Mouse (Mus musculus) heart, embryonic 14.5 days (tissue): ENCODE measurements at regions not wholly inside any gene's neighbourhood (a gene's known extent, or its start where the extent isn't known, plus 50 kb on each side); places are given as distances from the start of the nearest gene placed in this dataset.

ENCODE experiments used
- ATAC-seq: fragments of 200-750 bp; cut with Nextera tagmentation; 2 replicates; pipeline ENCODE4 v1.8.0; 2017; ENCODE audit warnings: low read depth, moderate TSS enrichment; ENCODE audit not compliant: insufficient number of reproducible peaks, insufficient read depth, low FRiP score
- H3K27ac ChIP-seq, 2 experiments: fragments of 200-500 bp in 1 of 2; fragments of 300-500 bp in 1 of 2; sonication (generic) in 1 of 2; replicated peaks in 1 of 2; 2 replicates each; pipeline ENCODE4 v1.5.1; 2012 to 2014; ENCODE audit warnings: low read depth in 2 of 2, low read length in 2 of 2, control low read depth in 1 of 2, mild to moderate bottlenecking in 1 of 2, mixed read lengths in 1 of 2; ENCODE audit not compliant: control insufficient read depth in 1 of 2, insufficient read depth in 1 of 2
- H3K27me3 ChIP-seq: fragments of 300-500 bp; sonication (generic); 2 replicates; pipeline ENCODE4 v1.6.1; 2014; ENCODE audit warnings: mild to moderate bottlenecking, low read length, control low read depth; ENCODE audit not compliant: control insufficient read depth, insufficient read depth
- H3K36me3 ChIP-seq: fragments of 300-500 bp; sonication (generic); 2 replicates; pipeline ENCODE4 v1.6.1; 2014; ENCODE audit warnings: mild to moderate bottlenecking, control low read depth, low read length, mixed read lengths; ENCODE audit not compliant: control insufficient read depth, insufficient read depth
- H3K4me1 ChIP-seq, 2 experiments: fragments of 200-500 bp in 1 of 2; fragments of 300-500 bp in 1 of 2; sonication (generic) in 1 of 2; 2 replicates each; pipeline ENCODE4 v1.6.1; 2012 to 2014; ENCODE audit warnings: low read length in 2 of 2, control low read depth in 1 of 2, mixed read lengths in 1 of 2; ENCODE audit not compliant: control insufficient read depth in 2 of 2, insufficient read depth in 2 of 2
- H3K4me2 ChIP-seq: fragments of 300-500 bp; sonication (generic); 2 replicates; pipeline ENCODE4 v1.6.1; 2014; ENCODE audit warnings: mild to moderate bottlenecking, low read length
- H3K4me3 ChIP-seq, 2 experiments: fragments of 200-500 bp in 1 of 2; fragments of 300-500 bp in 1 of 2; sonication (generic) in 1 of 2; 2 replicates each; pipeline ENCODE4 v1.5.1; 2012 to 2014; ENCODE audit warnings: low read length in 2 of 2, mild to moderate bottlenecking in 2 of 2, control low read depth in 1 of 2, low read depth in 1 of 2, moderate library complexity in 1 of 2; ENCODE audit not compliant: control insufficient read depth in 1 of 2, insufficient read depth in 1 of 2
- H3K9ac ChIP-seq: fragments of 300-500 bp; sonication (generic); 2 replicates; pipeline ENCODE4 v1.6.1; 2014; ENCODE audit warnings: mild to moderate bottlenecking, low read length
- H3K9me3 ChIP-seq: fragments of 300-500 bp; sonication (generic); 2 replicates; pipeline ENCODE4 v1.6.1; 2016; ENCODE audit warnings: low read length, control low read depth; ENCODE audit not compliant: control insufficient read depth
- WGBS: fragments of 180-500 bp; shearing (Covaris S2); extraction: QIAGEN DNeasy Blood & Tissue Kit; methylation state at CpG from one replicate; pipeline ENCODE4 v1.1.7; 2014; 5-methylcytosine and 5-hydroxymethylcytosine counted together

GRCm38 (mm10) chr2:75405524-75406214, 253.4 kb upstream of the Hnrnpa3 start:
- H3K9ac ChIP-seq, result no peak overlapping the region
- H3K9me3 ChIP-seq, result no peaks in the 10 kb centered on the region
- no peaks in the 10 kb centered on the region for H3K36me3 ChIP-seq
- H3K4me2 ChIP-seq, result no peak overlapping the region
- H3K4me3 ChIP-seq, result no peak overlapping the region
- H3K27ac ChIP-seq, result no peak overlapping the region
- 75% methylated on average over 13 of the region's 13 CpGs for WGBS
- no peak for ATAC-seq
- no peaks in the 10 kb centered on the region; a peak in 1 of 4 replicates for H3K4me1 ChIP-seq
- no peaks in the 10 kb centered on the region for H3K27me3 ChIP-seq

GRCm38 (mm10) chr2:75406721-75407455, 252.2 kb upstream of the Hnrnpa3 start:
- Histone ChIP-seq H3K27me3 (no peaks in the 10 kb centered on the region), H3K9ac (no peak overlapping the region), H3K36me3 (no peaks in the 10 kb centered on the region), H3K4me1 (no peaks in the 10 kb centered on the region; a peak in 1 of 4 replicates), H3K27ac (no peak overlapping the region), H3K9me3 (no peaks in the 10 kb centered on the region), H3K4me3 (no peak overlapping the region), H3K4me2 (no peak overlapping the region)
- no peak for ATAC-seq
- WGBS, result 76% methylated on average over 6 of the region's 6 CpGs

GRCm38 (mm10) chr2:75407560-75407959, 251.5 kb upstream of the Hnrnpa3 start:
- H3K4me2 ChIP-seq, result no peak overlapping the region
- no peak overlapping the region for H3K4me3 ChIP-seq
- H3K27me3 ChIP-seq, result no peaks in the 10 kb centered on the region
- H3K9me3 ChIP-seq, result no peaks in the 10 kb centered on the region
- ATAC-seq, result no peak
- H3K27ac ChIP-seq, result no peak overlapping the region
- no peaks in the 10 kb centered on the region for H3K36me3 ChIP-seq
- no peak overlapping the region for H3K9ac ChIP-seq
- H3K4me1 ChIP-seq, result peaks cover 0 to 2% of the 10 kb centered on the region in 2 experiments; a peak in 1 of 4 replicates
- 71% methylated on average over 4 of the region's 4 CpGs for WGBS

- Histone ChIP-seq H3K4me3 (no peak overlapping the region), H3K36me3 (no peaks in the 10 kb centered on the region), H3K9ac (no peak overlapping the region), H3K27ac (no peak overlapping the region), H3K27me3 (no peaks in the 10 kb centered on the region), H3K9me3 (no peaks in the 10 kb centered on the region), H3K4me2 (no peak overlapping the region), H3K4me1 (peaks cover 0 to 2% of the 10 kb centered on the region in 2 experiments; a peak in 1 of 4 replicates)
- ATAC-seq, result no peak
- 93% methylated on average over 2 of the region's 2 CpGs for WGBS
These were observed 251.0 kb upstream of the Hnrnpa3 start for GRCm38 (mm10) chr2:75408016-75408415.

GRCm38 (mm10) chr2:75409806-75410205, 249.3 kb upstream of the Hnrnpa3 start:
- no peak for ATAC-seq
- no peaks in the 10 kb centered on the region for H3K9me3 ChIP-seq
- no peak overlapping the region for H3K27ac ChIP-seq
- peaks cover 0 to 2% of the 10 kb centered on the region in 2 experiments; a peak in 1 of 4 replicates for H3K4me1 ChIP-seq
- H3K9ac ChIP-seq, result no peak overlapping the region
- no peaks in the 10 kb centered on the region for H3K27me3 ChIP-seq
- H3K4me3 ChIP-seq, result no peak overlapping the region
- 81% methylated on average over 7 of the region's 7 CpGs for WGBS
- no peak overlapping the region for H3K4me2 ChIP-seq
- no peaks in the 10 kb centered on the region for H3K36me3 ChIP-seq

- H3K27ac ChIP-seq, result no peak overlapping the region
- no peaks in the 10 kb centered on the region for H3K36me3 ChIP-seq
- no peaks in the 10 kb centered on the region for H3K9me3 ChIP-seq
- H3K4me2 ChIP-seq, result no peak overlapping the region
- H3K27me3 ChIP-seq, result no peaks in the 10 kb centered on the region
- no peak overlapping the region for H3K4me3 ChIP-seq
- H3K4me1 ChIP-seq, result peaks cover 0 to 2% of the 10 kb centered on the region in 2 experiments; a peak in 1 of 4 replicates
- 91% methylated on average over 5 of the region's 5 CpGs for WGBS
- ATAC-seq, result no peak
- no peak overlapping the region for H3K9ac ChIP-seq
These were observed 246.3 kb upstream of the Hnrnpa3 start for GRCm38 (mm10) chr2:75412735-75413134.

- Histone ChIP-seq H3K9me3 (no peaks in the 10 kb centered on the region), H3K27me3 (no peaks in the 10 kb centered on the region), H3K27ac (no peak overlapping the region), H3K36me3 (no peaks in the 10 kb centered on the region), H3K4me2 (no peak overlapping the region), H3K4me3 (no peak overlapping the region), H3K9ac (no peak overlapping the region), H3K4me1 (no peaks in the 10 kb centered on the region)
- WGBS, result 76% methylated on average over 2 of the region's 2 CpGs
- ATAC-seq, result no peak
These were observed 240.4 kb upstream of the Hnrnpa3 start for GRCm38 (mm10) chr2:75418689-75419088.
